Mouse (Mus musculus): Measurements from ENCODE around the gene Olfr508. TPM values are rescaled to one million over a fixed set of nuclear protein-coding genes. Genes with fewer than 3 reads are reported as not detected.

Gene Olfr508
- not detected in 2 replicates for polyA plus RNA-seq (2015; fragmentation: Nextera tagmentation; extraction: Ambion mirVana)

DNA sequence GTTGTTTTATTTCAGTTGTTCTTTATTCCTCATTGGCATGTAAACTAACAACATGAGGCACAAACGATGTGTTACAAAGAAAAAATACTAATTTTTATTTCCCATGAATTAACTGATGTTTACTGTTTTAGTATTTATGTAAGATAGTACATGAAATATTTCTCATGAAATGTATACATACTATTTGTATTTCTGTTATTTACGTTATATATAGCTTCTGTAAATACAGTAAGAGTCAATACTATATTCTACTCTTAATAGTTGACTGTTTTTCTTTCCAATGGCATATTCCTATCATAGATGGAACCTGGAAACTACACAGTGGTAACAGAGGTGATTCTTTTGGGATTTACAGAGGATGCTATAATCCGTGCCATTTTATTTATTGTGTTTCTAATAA, at the start of gene Olfr508:
TSS of gene Olfr508 (plus strand) at position 301 of the 400 bp plus-strand sequence.

DNA sequence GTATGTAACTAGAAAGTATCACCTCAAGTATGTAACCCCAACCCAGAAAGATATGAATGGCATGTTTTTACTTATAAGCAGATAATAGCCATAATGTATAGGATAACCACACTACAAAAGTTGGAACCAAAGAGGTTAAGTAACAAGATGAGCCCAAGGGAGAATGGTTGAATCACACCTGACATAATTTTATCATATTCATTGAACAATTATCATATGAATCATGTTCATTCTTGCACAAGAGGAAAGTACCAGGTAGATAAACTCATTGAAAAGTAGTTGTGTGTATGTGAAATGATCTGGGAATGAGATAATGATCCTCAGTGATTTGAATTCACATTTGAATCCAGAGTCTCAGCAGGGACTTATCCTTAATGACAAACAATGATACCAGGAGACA, 19.3 kb upstream of the Olfr508 start, which contains the start of gene Olfr506:
TSS of gene Olfr506 (plus strand) at position 301 of the 400 bp plus-strand sequence.

GRCm38 (mm10) chr7:108621514-108621913, 8.3 kb upstream of the Olfr508 start, which contains the start of gene Olfr507:
Olfr507 (plus strand) TSS chr7:108621814.

DNA sequence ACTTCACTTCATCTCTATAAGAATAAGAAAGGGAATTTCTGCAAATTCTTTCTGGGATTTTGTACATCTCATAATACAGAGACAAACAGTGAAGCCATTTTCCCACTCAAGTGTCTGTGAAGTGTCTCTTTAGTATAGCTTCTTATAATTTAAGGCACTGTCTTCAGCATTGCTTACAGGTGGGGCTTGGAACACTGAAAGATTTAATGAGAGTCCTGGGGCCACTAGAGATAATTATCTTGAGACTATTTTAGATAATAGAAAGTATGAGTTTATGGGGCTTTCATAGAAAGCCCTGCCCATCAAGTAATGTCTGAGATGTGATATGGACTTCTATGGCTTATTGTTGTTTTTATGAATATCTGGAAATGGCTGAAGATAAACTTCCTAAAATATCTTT, 22.0 kb downstream of the Olfr508 start, which contains the start of gene Olfr509:
TSS of gene Olfr509 (minus strand) at position 101 of the 400 bp plus-strand sequence.

DNA sequence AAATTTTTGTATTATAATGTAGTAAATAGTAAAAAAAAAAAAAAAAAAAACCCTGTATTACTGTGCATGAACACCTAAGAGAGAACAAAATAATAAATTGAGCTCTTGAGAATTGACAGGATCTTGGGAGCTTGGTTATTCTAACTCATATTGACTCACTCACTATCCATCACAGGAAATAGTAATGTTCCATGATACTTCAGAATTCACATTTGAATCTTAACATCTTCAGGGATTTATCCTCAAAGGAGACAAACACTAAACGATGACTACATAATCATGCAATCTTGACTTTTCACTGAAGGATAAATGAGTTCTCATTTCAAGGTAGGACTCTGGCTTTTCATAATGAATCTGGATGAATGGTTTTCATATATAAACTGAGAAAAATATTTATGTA, 36.3 kb downstream of the Olfr508 start, which contains the start of gene Olfr510:
TSS of gene Olfr510 (plus strand) at position 301 of the 400 bp plus-strand sequence.

Other genes with a start within 250 kb of the Olfr508 start
- not detected in 2 replicates for gene Olfr495, start 236.8 kb upstream of the Olfr508 start, polyA plus RNA-seq (2015; fragmentation: Nextera tagmentation; extraction: Ambion mirVana)
- gene Olfr497, start 209.6 kb upstream of the Olfr508 start, polyA plus RNA-seq (2015; fragmentation: Nextera tagmentation; extraction: Ambion mirVana), result not detected in 2 replicates
- gene Olfr498, start 164.7 kb upstream of the Olfr508 start, polyA plus RNA-seq (2015; fragmentation: Nextera tagmentation; extraction: Ambion mirVana), result not detected in 2 replicates
- gene Olfr502, start 104.9 kb upstream of the Olfr508 start, polyA plus RNA-seq (2015; fragmentation: Nextera tagmentation; extraction: Ambion mirVana), result not detected in 2 replicates
- gene Olfr503, start 85.5 kb upstream of the Olfr508 start, polyA plus RNA-seq (2015; fragmentation: Nextera tagmentation; extraction: Ambion mirVana), result not detected in 2 replicates
- gene Olfr504, start 64.2 kb upstream of the Olfr508 start, polyA plus RNA-seq (2015; fragmentation: Nextera tagmentation; extraction: Ambion mirVana), result not detected in 2 replicates
- not detected in 2 replicates for gene Olfr506, start 19.2 kb upstream of the Olfr508 start, polyA plus RNA-seq (2015; fragmentation: Nextera tagmentation; extraction: Ambion mirVana)
- gene Olfr507, start 8.2 kb upstream of the Olfr508 start, polyA plus RNA-seq (2015; fragmentation: Nextera tagmentation; extraction: Ambion mirVana), result not detected in 2 replicates
- not detected in 2 replicates for gene Olfr509, start 21.9 kb downstream of the Olfr508 start, polyA plus RNA-seq (2015; fragmentation: Nextera tagmentation; extraction: Ambion mirVana)
- gene Olfr510, start 36.4 kb downstream of the Olfr508 start, polyA plus RNA-seq (2015; fragmentation: Nextera tagmentation; extraction: Ambion mirVana), result not detected in 2 replicates
- not detected in 2 replicates for gene Olfr512, start 83.3 kb downstream of the Olfr508 start, polyA plus RNA-seq (2015; fragmentation: Nextera tagmentation; extraction: Ambion mirVana)
- gene Olfr513, start 121.0 kb downstream of the Olfr508 start, polyA plus RNA-seq (2015; fragmentation: Nextera tagmentation; extraction: Ambion mirVana), result not detected in 2 replicates
- not detected in 2 replicates for gene Olfr514, start 196.0 kb downstream of the Olfr508 start, polyA plus RNA-seq (2015; fragmentation: Nextera tagmentation; extraction: Ambion mirVana)
- not detected in 2 replicates for gene Olfr516, start 220.5 kb downstream of the Olfr508 start, polyA plus RNA-seq (2015; fragmentation: Nextera tagmentation; extraction: Ambion mirVana)
- gene Olfr517, start 242.4 kb downstream of the Olfr508 start, polyA plus RNA-seq (2015; fragmentation: Nextera tagmentation; extraction: Ambion mirVana), result not detected in 2 replicates

All from adrenal gland, postnatal 0 days (tissue).